Mouse (Mus musculus) kidney, postnatal 14 days (tissue): ENCODE results near the gene Castor2.

ENCODE experiments used
- DNase-seq: peaks from one replicate; pipeline ENCODE4 v3.0.0; 2022; ENCODE audit warnings: mixed read lengths

The Castor2 gene

GRCm38 (mm10) chr5:134102720-134103119 is 3.2 kb downstream of the Castor2 start:
- no peak for DNase-seq

DNA sequence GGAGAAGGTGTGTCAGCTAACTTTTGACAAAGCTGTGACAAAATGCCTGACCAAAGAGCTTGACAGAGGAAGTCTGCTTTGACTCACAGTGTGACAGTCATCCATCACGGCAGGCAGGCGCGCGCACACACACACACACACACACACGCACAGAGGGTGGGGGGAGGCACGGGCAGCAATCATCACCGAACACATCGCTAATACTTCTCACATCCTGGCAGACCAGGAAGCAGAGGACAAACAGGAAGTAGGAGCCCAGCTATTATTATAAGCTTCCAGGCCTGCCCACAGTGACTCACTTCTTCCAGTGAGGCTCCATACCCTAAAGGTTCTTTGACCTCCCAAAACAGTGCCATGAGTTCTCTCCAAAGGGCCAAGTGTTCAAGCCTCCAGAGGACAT is 6.3 kb downstream of the Castor2 start:
- DNase-seq, result no peak

GRCm38 (mm10) chr5:134114981-134115380 is 15.5 kb downstream of the Castor2 start:
- DNase-seq, result no peak

GRCm38 (mm10) chr5:134115639-134116259 is 16.2 kb downstream of the Castor2 start:
- no peak for DNase-seq

DNA sequence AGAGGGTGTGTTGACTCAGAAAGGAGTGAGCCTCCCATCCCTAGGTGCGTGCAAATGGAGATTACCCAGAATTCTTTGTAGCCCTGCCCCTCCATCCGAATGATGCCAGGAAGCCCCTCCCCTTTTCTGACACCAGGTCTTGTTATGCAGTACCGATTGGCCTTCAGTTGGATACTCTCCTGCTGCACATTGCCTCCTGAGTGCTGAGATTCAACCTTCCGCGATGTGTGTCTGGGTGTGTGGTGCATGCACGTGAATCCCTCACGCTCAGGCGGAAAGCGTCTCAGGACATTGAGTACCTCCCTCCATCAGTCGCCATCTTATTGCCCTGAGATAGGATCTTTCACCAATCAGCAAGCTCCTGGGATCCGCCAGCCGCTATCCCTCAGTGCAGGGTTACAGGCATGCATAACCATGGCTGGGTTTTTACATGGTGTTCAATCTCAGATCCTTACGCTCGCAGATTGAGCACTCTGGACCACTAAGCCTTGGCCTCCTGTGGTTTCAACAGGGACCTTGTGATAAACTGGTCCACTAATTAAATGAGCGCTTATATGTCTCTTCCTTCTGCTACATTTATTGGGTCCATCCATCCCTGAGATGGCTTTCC is 19.4 kb downstream of the Castor2 start:
- DNase-seq, result no peak

GRCm38 (mm10) chr5:134119481-134120120 is 20.1 kb downstream of the Castor2 start:
- no peak for DNase-seq

DNA sequence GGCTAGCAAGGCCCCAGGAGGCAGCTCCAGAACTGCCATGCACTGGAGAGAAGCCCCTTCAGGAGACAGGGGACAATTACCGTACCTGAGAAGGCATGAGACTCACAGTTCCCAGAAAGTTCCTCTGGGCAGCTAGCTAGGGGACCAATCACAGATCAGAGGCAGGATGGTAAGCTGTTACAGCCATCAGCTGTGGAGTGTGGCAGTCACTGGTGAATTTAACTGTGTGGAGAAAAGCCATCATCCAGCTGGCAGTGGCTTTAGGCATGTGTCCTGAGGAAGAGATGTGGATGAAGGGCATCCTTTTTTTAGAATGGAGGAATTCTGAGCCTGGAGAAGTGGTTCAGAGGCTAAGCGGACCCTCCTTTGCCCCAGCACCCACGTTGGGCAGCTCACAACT is 20.6 kb downstream of the Castor2 start:
- no peak for DNase-seq

- DNase-seq, result no peak
Measured at GRCm38 (mm10) chr5:134121138-134121892, 21.8 kb downstream of the Castor2 start.

GRCm38 (mm10) chr5:134121893-134122259 is 22.4 kb downstream of the Castor2 start:
- no peak for DNase-seq

- DNase-seq, result no peak
Measured at GRCm38 (mm10) chr5:134123846-134124245, 24.3 kb downstream of the Castor2 start.

DNA sequence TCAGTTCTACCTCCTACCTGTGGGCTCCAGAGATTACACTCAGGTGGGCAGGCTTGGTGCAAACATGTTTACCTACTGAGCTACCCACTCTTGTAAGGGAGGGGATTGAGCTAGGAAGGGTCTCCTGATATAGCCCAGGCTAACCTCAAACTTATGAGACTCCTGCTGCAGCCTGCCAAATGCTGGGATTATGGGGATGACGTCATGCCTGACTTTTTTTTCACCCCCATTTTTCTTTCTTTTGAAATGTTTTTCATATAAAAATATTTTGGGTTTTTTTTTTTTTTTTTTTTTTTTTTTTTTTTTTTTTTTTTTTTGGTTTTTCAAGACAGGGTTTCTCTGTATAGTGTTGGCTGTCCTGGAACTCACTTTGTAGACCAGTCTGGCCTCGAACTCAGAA is 26.7 kb downstream of the Castor2 start:
- DNase-seq, result no peak

DNA sequence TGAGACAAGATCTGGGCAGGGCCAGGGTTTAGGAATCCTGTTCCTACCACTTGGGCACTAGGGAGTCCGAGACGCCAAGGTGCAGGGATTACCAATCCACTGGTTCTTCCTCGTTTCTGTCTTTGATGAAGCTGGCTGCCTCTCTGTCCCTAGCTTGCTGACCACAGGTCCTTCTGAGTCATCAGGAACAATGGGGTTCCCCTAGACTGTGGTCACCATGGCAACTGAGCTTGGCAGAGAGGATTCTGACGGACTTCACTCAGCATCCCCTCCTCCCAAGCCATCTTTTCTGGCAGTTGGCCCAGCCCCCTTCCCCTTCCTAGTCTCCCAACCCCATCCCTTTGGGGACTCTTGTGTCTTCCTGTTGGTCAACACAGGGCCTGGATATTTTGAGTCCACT is 32.1 kb downstream of the Castor2 start:
- no peak for DNase-seq

DNA sequence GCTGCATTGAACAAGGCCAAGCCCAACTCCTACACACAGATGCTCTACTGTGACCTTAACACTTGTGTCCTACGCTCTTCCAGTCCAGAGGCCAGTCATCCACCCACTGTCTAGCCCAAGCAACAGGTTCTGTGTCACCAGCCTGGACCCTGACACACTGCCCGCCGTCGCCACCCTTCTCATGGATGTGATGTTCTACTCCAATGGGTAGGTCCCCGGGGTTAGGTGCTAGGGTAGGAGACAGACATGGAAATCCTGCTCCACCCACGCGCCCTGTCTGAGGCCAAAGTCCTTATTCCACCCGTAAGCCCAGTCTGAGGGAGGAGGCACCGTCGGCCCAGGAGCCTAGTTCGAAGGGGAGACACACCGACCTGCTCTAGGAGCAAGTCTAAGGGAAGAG is 36.5 kb downstream of the Castor2 start:
- DNase-seq, result no peak

DNA sequence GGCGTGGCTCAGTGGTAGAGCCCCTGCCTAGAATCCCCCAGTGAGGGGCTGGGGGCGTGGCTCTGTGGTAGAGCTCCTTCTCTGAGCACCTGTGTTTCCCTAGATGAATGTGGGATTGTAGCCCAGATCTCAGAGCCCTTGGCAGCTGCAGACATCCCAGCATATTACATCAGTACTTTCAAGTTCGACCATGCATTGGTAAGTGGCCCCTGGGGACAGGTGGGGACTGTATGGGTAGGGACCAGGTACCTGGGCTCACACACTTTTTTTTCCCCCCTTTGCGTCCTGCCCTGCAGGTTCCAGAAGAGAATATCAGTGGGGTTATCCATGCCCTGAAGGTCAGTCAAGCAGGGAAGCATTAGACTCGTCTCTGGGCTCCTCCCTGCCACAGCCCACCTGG is 38.4 kb downstream of the Castor2 start:
- DNase-seq, result no peak

DNA sequence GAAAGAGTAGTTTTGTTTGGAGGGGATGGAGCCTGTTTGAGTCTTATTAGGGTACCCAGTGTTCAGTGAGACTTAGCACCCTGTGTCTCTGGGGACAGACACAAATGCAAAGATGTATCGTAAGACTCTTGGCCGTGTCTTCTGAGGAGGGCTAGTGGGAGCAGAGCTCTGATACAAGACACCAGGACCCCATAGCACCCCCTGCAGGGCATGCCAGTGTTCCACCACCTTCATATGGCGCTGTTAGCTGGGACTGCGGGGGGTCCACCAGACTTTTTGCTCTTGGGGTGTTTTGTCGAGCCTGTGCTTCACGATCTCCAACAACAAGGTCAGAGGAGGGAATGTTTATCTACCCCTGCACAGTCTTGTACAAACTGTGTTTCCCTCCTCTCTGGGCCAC is 39.9 kb downstream of the Castor2 start:
- no peak for DNase-seq

- DNase-seq, result no peak
Measured at GRCm38 (mm10) chr5:134141236-134141635, 41.7 kb downstream of the Castor2 start.

- no peak for DNase-seq
Measured at GRCm38 (mm10) chr5:134142381-134142780, 42.9 kb downstream of the Castor2 start.

DNA sequence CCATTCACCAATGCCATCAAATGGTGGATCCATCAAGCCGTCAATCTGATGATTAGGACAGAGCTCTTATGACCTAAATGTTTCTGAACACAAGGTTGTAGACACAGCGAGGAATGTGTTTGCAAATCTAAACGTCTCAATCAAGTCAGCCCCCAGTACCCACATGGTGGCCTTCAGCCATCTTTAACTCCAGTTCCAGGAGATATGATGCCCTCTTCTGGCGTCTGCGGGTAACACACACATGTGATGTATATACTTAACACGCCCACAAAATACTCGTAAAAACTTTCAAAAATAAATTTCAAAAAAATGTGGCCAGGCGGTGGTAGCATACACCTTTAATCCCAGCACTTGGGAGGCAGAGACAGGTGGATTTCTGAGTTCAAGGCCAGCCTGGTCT is 45.5 kb downstream of the Castor2 start:
- no peak for DNase-seq

GRCm38 (mm10) chr5:134147194-134147753 is 47.8 kb downstream of the Castor2 start:
- DNase-seq, result no peak

DNA sequence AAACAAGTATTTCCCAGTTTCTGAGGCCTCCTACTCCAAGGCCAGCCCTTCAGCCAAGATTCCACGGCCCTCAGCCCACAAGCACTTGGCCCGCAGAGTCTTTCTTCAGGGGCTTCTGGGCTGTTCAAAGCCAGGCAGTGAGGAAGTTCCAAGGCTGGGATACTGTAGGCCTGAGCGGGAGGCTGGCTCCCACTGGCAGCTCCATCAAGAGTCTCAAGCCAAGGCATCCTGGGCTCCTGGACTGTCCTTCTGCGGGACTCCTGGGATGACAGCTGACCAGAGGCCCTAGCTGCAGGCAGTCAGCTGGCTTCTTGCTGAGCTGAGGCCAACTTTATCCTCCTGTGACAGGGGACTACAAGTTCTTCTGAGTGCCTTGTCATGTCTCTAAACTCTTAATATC is 48.6 kb downstream of the Castor2 start:
- DNase-seq, result no peak

GRCm38 (mm10) chr5:134151895-134152294 is 52.4 kb downstream of the Castor2 start:
- DNase-seq, result no peak

- no peak for DNase-seq
Measured at GRCm38 (mm10) chr5:134155916-134156466, 56.5 kb downstream of the Castor2 start.

DNA sequence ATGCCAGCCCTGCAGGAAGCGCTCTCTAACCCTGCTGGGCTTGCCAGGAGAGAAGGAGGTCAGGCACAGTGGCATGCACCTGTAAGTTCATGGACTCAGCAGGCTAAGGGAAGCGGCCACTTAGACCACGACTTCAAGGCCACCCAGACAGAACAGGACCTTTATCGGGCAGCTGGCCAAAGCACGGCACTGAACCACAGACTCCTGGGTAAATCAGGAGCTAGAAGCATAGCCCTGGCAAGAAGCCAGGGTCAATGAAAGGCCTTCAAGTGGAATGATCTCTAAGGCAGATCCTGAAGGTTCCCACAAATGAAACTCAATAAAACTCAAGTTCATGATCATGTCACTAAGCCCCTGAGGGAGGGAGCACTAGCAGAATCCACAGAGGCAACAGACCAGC is 65.2 kb downstream of the Castor2 start:
- DNase-seq, result peak; percentile 83
